Mouse (Mus musculus) stomach, embryonic 16.5 days (tissue): Measurements from ENCODE around the gene Lbx2. TPM values are rescaled to one million over a fixed set of nuclear protein-coding genes. Genes with fewer than 3 reads are reported as not detected.

Experiments
- ATAC-seq: fragments of 200-750 bp; cut with Nextera tagmentation; 2 replicates; pipeline ENCODE4 v1.8.0; 2017; ENCODE audit warnings: moderate number of reproducible peaks, moderate TSS enrichment; ENCODE audit not compliant: insufficient read depth, low FRiP score
- H3K27ac ChIP-seq: fragments of 300-500 bp; sonication (generic); 2 replicates; pipeline ENCODE4 v1.5.1; 2014; ENCODE audit warnings: low read length
- H3K27me3 ChIP-seq: fragments of 300-500 bp; sonication (generic); 2 replicates; pipeline ENCODE4 v1.6.1; 2014; ENCODE audit warnings: low read length, control low read depth, mixed read lengths; ENCODE audit not compliant: control insufficient read depth, insufficient read depth
- H3K36me3 ChIP-seq: fragments of 300-500 bp; sonication (generic); 2 replicates; pipeline ENCODE4 v1.6.1; 2014; ENCODE audit warnings: low read length; ENCODE audit not compliant: control insufficient read depth, insufficient read depth
- H3K4me1 ChIP-seq: fragments of 300-500 bp; sonication (generic); 2 replicates; pipeline ENCODE4 v1.6.1; 2014; ENCODE audit warnings: low read length, control low read depth, mixed read lengths; ENCODE audit not compliant: control insufficient read depth, insufficient read depth
- H3K4me2 ChIP-seq: fragments of 300-500 bp; sonication (generic); 2 replicates; pipeline ENCODE4 v1.6.1; 2014; ENCODE audit warnings: low read depth, low read length, mixed read lengths
- H3K4me3 ChIP-seq: fragments of 300-500 bp; sonication (generic); replicated peaks from 2 replicates; pipeline ENCODE4 v1.5.1; 2014; ENCODE audit warnings: mild to moderate bottlenecking, low read length
- H3K9ac ChIP-seq: fragments of 300-500 bp; sonication (generic); 2 replicates; pipeline ENCODE4 v1.6.1; 2014; ENCODE audit warnings: low read length
- H3K9me3 ChIP-seq: fragments of 300-500 bp; sonication (generic); replicated peaks from 2 replicates; pipeline ENCODE4 v1.6.1; 2016; ENCODE audit warnings: low read length, control low read depth; ENCODE audit not compliant: control insufficient read depth
- WGBS: fragments of 180-500 bp; shearing (Covaris S2); extraction: QIAGEN DNeasy Blood & Tissue Kit; methylation state at CpG from one replicate; pipeline ENCODE4 v1.1.7; 2014; 5-methylcytosine and 5-hydroxymethylcytosine counted together
- polyA plus RNA-seq: library from polyadenylated mRNA; unstranded; fragments of >200 nt; fragmentation: Nextera tagmentation; extraction: Ambion mirVana; gene quantifications from 2 replicates; pipeline ENCODE4 v1.2.1, GENCODE M21; 2015

The Lbx2 gene
- 0.58 and 0.65 TPM in 2 replicates for polyA plus RNA-seq

DNA sequence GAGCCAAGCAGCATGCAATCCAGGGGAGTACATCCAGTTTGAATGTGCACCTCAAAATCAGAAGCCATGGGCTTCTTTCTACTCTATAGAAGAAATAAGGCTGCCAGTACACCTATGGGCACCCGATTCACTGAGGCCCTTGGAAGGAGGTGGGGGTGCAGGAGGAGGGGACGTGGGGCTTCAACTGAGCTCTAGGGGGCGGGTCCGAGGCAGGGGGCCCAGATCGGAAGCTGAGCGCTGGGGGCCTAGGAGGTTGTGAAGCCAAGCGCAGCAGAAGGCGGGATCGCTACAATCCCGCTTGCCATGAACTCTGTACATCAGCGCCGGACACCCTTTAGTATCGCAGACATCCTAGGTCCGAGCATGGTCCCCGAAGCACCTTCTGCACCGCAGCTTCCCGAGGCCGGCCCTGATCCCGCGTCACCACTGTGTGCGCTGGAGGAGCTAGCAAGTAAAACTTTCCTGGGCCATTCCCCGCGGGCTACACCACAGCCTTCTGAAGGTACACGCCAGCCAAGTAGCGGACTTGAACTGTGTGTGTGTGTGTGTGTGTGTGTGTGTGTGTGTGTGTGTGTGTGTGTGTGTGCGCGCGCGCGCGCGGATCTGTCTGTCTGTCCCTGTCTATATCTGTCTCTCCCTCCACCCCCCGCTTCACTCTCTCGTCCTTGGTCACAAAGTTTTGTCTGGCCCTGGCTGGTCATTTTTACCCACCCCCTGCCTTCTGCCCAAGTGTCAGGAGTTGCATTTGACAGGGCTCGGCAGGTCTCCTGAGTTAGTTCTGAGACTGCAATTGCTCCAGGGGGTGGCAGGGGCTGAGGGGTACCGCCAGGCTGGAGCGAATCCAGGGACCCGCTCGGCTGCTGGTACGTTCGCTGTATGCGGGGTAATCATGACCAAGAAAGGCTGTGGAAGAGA lies at the start of gene Lbx2:
TSS of gene Lbx2 (plus strand) at position 247 of the 915 bp plus-strand sequence.
- 5% methylated on average over 38 of the region's 42 CpGs for WGBS
- Histone ChIP-seq H3K4me3 (peak within 1 kb of the TSS; percentile 17), H3K9me3 (no peaks in the 10 kb centered on the region), H3K27ac (no peak within 1 kb of the TSS), H3K4me2 (peak within 1 kb of the TSS; percentile 43; the same call in 1 of the 2 replicates), H3K36me3 (0 out of 2 replicates have a peak, but pooled peaks cover 6% of the 10 kb centered on the region), H3K9ac (peak within 1 kb of the TSS; percentile 7; the same call in 1 of the 2 replicates), H3K4me1 (0 out of 2 replicates have a peak, but pooled peaks cover 7% of the 10 kb centered on the region), H3K27me3 (peaks cover 75% of the 10 kb centered on the region)
- ATAC-seq, result no peak

DNA sequence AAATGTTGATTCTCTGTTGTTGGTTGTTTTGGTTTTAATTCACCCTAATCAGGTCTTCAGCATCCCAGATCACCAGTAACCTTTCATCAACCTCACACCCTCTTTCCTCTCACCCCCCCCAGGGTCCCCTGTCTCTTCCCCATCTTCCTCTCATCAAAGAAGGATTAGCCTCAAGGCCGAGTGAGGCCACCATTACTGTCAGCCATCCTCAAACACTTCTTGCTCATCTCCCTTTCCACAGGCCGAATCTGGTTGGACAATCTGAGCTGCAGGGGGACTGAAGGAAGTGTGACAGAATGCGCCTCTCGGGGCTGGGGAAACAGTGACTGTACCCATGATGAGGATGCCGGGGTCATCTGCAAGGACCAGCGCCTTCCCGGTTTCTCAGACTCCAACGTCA lies 49.0 kb upstream of the Lbx2 start:
- no peak for ATAC-seq
- H3K9me3 ChIP-seq, result no peaks in the 10 kb centered on the region
- no peaks in the 10 kb centered on the region for H3K36me3 ChIP-seq
- no peak overlapping the region for H3K4me2 ChIP-seq
- no peak overlapping the region for H3K4me3 ChIP-seq
- H3K27me3 ChIP-seq, result no peaks in the 10 kb centered on the region
- H3K9ac ChIP-seq, result no peak overlapping the region
- H3K27ac ChIP-seq, result no peak overlapping the region
- H3K4me1 ChIP-seq, result peaks cover 19% of the 10 kb centered on the region
- 70% methylated on average over 8 of the region's 8 CpGs for WGBS

DNA sequence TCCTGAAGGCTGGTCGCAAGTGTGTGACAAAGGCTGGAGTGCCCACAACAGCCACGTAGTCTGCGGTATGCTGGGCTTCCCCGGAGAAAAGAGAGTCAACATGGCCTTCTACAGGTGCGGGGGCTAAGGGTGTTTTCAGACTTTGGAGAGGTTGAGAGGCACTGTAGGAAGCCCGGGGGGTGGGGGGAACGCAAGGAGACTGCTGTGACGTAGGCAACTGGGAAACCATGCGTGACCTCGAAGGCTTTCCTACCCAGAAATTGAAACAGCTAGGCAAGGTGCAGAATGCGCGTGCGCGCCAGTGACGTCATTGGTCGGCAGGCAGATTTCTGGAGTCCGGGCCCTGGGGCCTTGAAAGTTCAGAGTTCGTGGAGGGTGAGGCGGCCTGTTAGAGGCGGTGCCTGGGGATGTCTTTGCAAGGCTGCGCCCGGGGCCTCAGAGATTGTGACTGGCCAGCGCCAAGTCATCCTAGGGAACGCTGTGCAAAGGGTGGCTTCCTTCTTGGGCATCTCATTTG lies 47.6 kb upstream of the Lbx2 start:
- Histone ChIP-seq H3K9me3 (no peaks in the 10 kb centered on the region), H3K27ac (no peak overlapping the region), H3K4me1 (peaks cover 17% of the 10 kb centered on the region; the same call in 1 of the 2 replicates), H3K4me3 (peak overlapping the region; percentile 29), H3K27me3 (no peaks in the 10 kb centered on the region), H3K36me3 (no peaks in the 10 kb centered on the region), H3K9ac (peak overlapping the region; percentile 44), H3K4me2 (peak overlapping the region; percentile 57)
- peak; percentile 70 for ATAC-seq
- 13% methylated on average over 24 of the region's 24 CpGs for WGBS

DNA sequence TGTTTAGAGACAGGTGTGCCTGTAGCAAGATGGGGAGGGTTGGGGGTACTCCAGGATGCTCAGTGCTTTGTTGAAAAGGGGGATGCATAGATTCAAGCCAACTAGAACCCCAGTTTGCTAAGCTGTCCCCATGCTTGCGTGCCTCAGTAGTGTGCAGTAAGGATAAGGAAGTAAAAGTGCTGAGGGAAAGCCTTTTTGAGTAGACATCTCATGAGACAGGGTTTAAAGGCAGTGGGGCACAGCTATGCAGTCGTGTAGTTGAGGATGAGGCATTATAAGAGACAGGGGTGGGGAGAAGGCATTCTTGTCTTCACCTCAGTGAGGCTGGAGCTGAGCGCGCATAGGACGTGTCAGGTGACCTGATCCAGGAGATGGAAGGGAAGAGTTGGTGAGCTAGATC lies 45.6 kb upstream of the Lbx2 start:
- 71% methylated on average over 5 of the region's 5 CpGs for WGBS
- Histone ChIP-seq H3K27me3 (no peaks in the 10 kb centered on the region), H3K36me3 (no peaks in the 10 kb centered on the region), H3K4me3 (no peak overlapping the region), H3K27ac (no peak overlapping the region), H3K4me1 (peaks cover 12% of the 10 kb centered on the region; the same call in 1 of the 2 replicates), H3K9me3 (no peaks in the 10 kb centered on the region), H3K9ac (no peak overlapping the region), H3K4me2 (no peak overlapping the region)
- no peak for ATAC-seq

DNA sequence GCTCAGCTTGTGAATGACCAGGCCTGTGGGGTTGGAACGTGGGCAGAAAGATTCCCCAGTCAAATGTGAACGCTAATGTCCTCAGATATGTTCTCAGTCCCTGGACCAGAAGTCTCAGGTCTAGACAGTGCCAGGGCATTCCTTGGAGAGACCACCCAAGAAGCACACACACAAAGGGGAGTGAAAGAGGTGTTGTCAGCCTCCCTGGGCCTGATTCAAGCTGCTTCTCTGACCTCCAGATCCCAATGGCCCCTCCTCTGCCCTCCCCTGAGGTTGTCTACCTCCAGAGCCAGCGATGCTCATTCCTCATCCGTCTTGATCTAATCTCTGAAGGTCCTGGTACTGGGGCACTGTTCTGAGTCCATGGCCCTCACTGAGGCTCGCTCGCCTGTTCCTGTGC lies 42.6 kb upstream of the Lbx2 start:
- Histone ChIP-seq H3K9me3 (no peaks in the 10 kb centered on the region), H3K27ac (no peak overlapping the region), H3K4me2 (no peak overlapping the region), H3K9ac (no peak overlapping the region), H3K4me1 (0 out of 2 replicates have a peak, but pooled peaks cover 4% of the 10 kb centered on the region), H3K36me3 (no peaks in the 10 kb centered on the region), H3K27me3 (no peaks in the 10 kb centered on the region), H3K4me3 (no peak overlapping the region)
- ATAC-seq, result no peak
- WGBS, result 53% methylated on average over 6 of the region's 6 CpGs

DNA sequence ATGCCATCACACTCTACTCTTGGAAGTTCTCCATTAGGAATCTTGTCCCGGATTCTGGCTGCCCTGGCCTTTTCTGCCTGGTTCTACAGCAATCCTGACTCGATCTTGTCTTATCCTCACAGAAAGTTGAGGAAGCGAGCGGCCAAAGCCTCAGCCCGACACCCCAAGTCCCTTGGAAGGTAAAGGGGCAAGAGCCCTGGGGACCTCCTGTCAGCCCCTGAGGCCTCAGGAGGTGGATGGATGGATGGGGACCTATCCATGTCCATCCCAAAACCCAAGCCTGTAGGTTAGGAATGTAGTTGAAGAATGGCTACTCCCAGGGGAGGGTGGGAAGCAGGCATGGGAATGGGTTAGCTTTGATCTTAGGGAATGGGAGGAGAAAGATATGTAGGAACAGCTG lies 42.2 kb upstream of the Lbx2 start:
- H3K9ac ChIP-seq, result no peak overlapping the region
- H3K4me2 ChIP-seq, result no peak overlapping the region
- no peaks in the 10 kb centered on the region for H3K4me1 ChIP-seq
- H3K9me3 ChIP-seq, result no peaks in the 10 kb centered on the region
- no peak for ATAC-seq
- WGBS, result 94% methylated on average over 5 of the region's 5 CpGs
- no peak overlapping the region for H3K4me3 ChIP-seq
- no peak overlapping the region for H3K27ac ChIP-seq
- no peaks in the 10 kb centered on the region for H3K36me3 ChIP-seq
- H3K27me3 ChIP-seq, result no peaks in the 10 kb centered on the region

DNA sequence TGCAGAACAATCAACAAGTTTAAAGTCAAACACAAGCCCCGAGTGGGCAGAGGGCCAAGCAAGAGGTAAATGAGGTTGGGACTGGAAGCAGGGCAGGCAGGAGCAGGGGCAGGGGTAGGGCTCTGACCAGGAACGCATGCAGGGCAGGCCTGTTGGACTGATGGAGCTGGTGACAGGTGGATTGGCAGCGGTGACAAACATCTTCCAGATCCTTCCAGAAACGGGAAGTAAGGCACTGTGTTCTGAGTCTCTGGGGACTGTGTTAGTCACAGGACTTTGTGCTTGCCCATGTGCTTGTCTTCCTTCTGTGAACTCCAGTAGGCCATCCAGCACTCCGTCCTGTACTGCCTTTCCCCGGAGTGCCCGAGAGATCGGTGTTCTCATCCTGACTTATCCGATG lies 41.4 kb upstream of the Lbx2 start:
- H3K9me3 ChIP-seq, result no peaks in the 10 kb centered on the region
- H3K4me3 ChIP-seq, result no peak overlapping the region
- no peaks in the 10 kb centered on the region for H3K36me3 ChIP-seq
- H3K4me1 ChIP-seq, result no peaks in the 10 kb centered on the region
- H3K4me2 ChIP-seq, result no peak overlapping the region
- H3K27me3 ChIP-seq, result no peaks in the 10 kb centered on the region
- ATAC-seq, result no peak
- WGBS, result 68% methylated on average over 9 of the region's 9 CpGs
- no peak overlapping the region for H3K9ac ChIP-seq
- no peak overlapping the region for H3K27ac ChIP-seq

DNA sequence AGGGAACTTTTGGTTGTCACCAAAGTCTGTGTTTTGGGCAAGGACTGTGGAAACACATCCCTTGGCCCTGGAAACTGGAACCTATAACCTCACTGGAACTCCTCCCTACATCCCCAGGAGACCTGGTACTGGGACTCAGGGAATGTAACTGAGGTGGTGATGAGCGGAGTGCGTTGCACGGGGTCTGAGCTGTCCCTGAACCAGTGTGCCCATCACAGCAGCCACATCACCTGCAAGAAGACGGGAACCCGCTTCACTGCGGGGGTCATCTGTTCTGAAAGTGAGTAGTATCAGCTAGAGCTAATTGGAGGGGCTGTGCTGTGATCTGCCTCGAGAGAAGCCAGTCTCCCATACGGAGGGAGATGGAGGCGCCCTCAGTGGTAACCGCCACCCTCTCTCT lies 36.8 kb upstream of the Lbx2 start:
- Histone ChIP-seq H3K4me3 (no peak overlapping the region), H3K9me3 (no peaks in the 10 kb centered on the region), H3K9ac (no peak overlapping the region), H3K4me2 (no peak overlapping the region), H3K36me3 (no peaks in the 10 kb centered on the region), H3K27me3 (no peaks in the 10 kb centered on the region), H3K27ac (no peak overlapping the region), H3K4me1 (0 out of 2 replicates have a peak, but pooled peaks cover 5% of the 10 kb centered on the region)
- no peak for ATAC-seq
- WGBS, result 72% methylated on average over 10 of the region's 10 CpGs
